Mouse (Mus musculus): ENCODE data around the gene Klf12. TPM values are rescaled to one million over a fixed set of nuclear protein-coding genes. Genes with fewer than 3 reads are reported as not detected.
A peak's percentile ranks its signal among the peaks of the same experiment; 100 is the strongest.

The Klf12 gene
- polyA plus RNA-seq, 1 experiment from 2014 or later = 13.2 TPM

DNA sequence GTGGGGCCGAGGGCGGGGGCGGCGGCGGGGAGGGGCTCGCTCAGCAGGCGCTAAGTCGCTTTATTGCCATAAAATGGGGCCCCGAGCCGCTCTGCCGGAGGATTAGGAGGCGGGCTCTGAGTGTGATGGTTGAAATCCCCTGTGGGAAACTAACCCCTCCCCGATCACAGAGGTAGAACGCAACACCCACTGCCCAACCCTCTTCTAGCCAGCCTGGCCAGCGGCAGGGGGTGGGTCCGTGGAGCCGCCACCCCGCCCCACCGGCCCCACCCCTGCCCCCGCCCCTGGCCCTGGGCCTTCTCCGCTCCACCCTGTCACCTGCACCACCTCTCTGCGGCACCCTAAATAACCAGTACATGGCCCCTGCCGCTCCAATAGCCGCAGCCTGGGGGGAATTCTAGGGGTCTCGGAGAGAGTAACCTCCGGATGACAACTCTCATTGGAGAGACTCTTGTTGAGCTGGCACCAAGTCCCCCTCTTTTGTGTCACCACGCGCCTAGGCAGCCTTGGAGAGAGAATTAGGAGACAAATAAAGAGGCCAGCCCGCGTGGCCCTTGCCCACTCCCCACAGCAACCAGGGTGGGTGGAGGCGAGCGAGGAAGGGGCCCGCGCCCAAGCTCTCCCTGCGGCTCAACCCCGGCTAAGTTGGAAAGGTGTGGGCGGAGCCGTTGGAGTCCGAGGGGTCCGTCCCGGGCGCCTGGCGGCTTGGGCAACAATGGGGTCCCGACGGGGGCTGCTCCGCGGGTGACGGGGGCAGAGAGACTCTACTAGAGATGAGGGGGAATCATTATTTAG lies 579 bp upstream of the Klf12 start:
- WGBS = under 1% methylated on average over 46 of the region's 48 CpGs
- H3K9ac ChIP-seq = peak overlapping the region; percentile 46
- H3K27me3 ChIP-seq = no peaks in the 10 kb centered on the region
- peak overlapping the region; percentile 56 for H3K4me3 ChIP-seq (replicated peaks)
- no peaks in the 10 kb centered on the region for H3K9me3 ChIP-seq (replicated peaks)
- H3K27ac ChIP-seq = peak overlapping the region; percentile 90
- H3K4me1 ChIP-seq = peaks cover 33% of the 10 kb centered on the region
- no peaks in the 10 kb centered on the region for H3K36me3 ChIP-seq
- peak overlapping the region; percentile 91 for H3K4me2 ChIP-seq
- peak; percentile 94 for ATAC-seq (replicated peaks; ENCODE audit: low FRiP score)

DNA sequence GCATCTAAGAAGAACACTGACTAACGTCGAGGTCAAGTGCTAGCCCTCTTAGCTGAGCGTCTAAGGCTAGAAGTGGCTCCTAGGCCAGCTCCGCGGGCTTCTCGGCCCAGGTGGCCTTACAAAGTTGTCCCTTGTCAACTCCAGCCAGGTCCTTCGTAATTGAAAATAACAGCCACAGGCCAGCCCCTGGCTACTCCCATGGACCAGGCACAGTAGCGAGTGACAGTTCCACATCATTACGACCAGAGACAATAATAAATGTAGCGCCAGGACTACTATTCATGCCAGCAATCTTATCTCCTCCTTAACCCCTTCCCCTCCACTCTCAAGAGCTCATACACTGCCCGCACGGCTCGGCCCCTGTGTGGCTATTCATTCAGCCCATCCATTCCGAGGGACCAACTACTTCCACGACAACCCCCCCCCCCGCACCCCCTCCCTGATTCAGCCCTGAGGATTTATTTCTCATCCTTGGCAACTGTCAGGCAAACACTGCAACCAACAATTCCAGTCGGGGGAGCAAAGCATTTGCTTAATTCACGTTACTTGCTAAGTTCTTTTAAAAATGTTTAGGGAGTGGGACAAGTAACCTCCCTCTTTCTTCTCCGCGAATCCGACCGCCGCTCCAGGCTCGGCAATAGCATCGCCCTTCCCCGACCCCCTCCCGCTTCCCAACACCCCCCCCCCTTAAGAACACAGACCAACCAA lies 914 bp downstream of the Klf12 start:
- Histone ChIP-seq H3K4me3 (replicated peaks) (peak overlapping the region; percentile 56), H3K9me3 (replicated peaks) (0 out of 2 replicates have a peak, but pooled peaks cover 2% of the 10 kb centered on the region), H3K27me3 (no peaks in the 10 kb centered on the region)

DNA sequence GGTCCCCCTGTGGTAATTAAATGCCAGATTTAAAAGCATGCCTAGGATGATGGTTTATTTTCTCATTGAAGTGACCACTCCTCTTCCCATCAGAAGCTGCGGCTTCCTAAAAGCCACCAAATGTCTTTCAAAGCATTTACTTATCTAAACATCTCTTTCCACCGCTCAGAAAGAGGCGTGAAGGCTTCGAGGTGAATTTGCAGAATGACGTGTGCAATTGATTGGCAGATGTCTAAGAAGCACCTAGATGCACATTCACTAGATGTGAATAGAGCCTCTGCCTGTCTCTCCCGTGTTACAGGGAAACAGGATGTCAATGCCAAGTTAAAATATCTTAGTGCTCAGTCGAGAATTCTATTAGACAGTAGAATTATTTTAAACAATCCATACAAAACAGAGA lies 1.8 kb downstream of the Klf12 start:
- H3K27me3 ChIP-seq = no peaks in the 10 kb centered on the region
- 0 out of 2 replicates have a peak, but pooled peaks cover 2% of the 10 kb centered on the region for H3K9me3 ChIP-seq (replicated peaks)
- no peaks in the 10 kb centered on the region for H3K36me3 ChIP-seq
- H3K4me1 ChIP-seq = peaks cover 33% of the 10 kb centered on the region
- H3K27ac ChIP-seq = no peak overlapping the region
- H3K9ac ChIP-seq = 0 out of 2 replicates have a peak overlapping the region, but pooled peaks have one; percentile 46
- WGBS = 9% methylated on average over 7 of the region's 7 CpGs
- no peak for ATAC-seq (replicated peaks; ENCODE audit: low FRiP score)
- peak overlapping the region; percentile 91 for H3K4me2 ChIP-seq
- H3K4me3 ChIP-seq (replicated peaks) = peak overlapping the region; percentile 56

More for the DNA sequence above, 914 bp downstream of the Klf12 start:
- H3K36me3 ChIP-seq = no peaks in the 10 kb centered on the region
- under 1% methylated on average over 27 of the region's 27 CpGs for WGBS
- H3K27ac ChIP-seq = peak overlapping the region; percentile 90
- no peak for ATAC-seq (replicated peaks; ENCODE audit: low FRiP score)
- peak overlapping the region; percentile 46 for H3K9ac ChIP-seq
- H3K4me2 ChIP-seq = peak overlapping the region; percentile 91
- H3K4me1 ChIP-seq = peaks cover 33% of the 10 kb centered on the region

DNA sequence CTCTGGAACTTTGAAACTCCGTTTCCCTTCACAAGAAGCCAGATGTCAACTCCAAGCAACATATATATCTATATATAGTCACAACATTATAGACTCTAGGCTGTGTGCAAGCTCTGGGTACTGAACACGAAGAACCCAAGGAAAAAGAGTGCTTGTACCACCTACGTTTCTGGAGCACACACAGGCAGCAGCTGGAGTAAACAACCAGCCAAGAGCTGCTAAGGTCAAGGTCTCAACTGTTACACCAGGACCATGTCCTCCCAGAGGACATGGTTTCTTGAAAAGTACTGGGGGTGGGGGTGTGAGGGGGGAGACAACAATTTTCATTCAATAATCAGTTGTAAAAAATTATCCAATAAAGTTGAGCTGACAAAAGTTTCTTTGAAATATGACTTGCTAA lies 2.7 kb downstream of the Klf12 start:
- H3K9me3 ChIP-seq (replicated peaks) = 0 out of 2 replicates have a peak, but pooled peaks cover 2% of the 10 kb centered on the region
- H3K4me3 ChIP-seq (replicated peaks) = no peak overlapping the region
- no peak overlapping the region for H3K4me2 ChIP-seq
- no peak for ATAC-seq (replicated peaks; ENCODE audit: low FRiP score)
- H3K4me1 ChIP-seq = peaks cover 26% of the 10 kb centered on the region
- WGBS = 33% methylated on average over 3 of the region's 3 CpGs
- no peak overlapping the region for H3K9ac ChIP-seq
- no peaks in the 10 kb centered on the region for H3K36me3 ChIP-seq
- H3K27ac ChIP-seq = no peak overlapping the region
- H3K27me3 ChIP-seq = no peaks in the 10 kb centered on the region

DNA sequence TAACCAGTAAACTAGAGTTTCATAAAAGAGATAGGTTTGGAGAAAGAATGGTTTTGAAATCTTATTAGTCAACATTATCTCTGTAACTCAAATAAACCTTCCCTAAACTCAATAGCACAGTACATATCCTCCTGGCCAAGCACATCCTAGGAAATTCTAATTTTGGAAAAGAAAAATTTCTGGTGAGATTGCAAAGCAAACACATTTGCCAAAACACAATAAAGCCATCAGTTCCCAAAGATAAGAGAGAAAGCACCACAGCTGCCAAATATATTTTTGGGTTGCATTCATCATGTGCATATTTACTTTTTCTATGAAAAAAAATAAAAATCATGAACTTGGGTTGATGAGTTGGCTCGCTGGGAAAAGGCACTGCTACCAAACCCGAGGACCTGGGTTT lies 10.3 kb downstream of the Klf12 start:
- 79% methylated on average over 2 of the region's 2 CpGs for WGBS
- H3K9ac ChIP-seq = no peak overlapping the region
- H3K36me3 ChIP-seq = no peaks in the 10 kb centered on the region
- no peaks in the 10 kb centered on the region; the same call in 1 of the 2 replicates for H3K4me1 ChIP-seq
- no peaks in the 10 kb centered on the region for H3K9me3 ChIP-seq (replicated peaks)
- no peak overlapping the region for H3K27ac ChIP-seq
- H3K4me3 ChIP-seq (replicated peaks) = no peak overlapping the region
- no peaks in the 10 kb centered on the region for H3K27me3 ChIP-seq
- H3K4me2 ChIP-seq = no peak overlapping the region
- ATAC-seq (replicated peaks; ENCODE audit: low FRiP score) = no peak

DNA sequence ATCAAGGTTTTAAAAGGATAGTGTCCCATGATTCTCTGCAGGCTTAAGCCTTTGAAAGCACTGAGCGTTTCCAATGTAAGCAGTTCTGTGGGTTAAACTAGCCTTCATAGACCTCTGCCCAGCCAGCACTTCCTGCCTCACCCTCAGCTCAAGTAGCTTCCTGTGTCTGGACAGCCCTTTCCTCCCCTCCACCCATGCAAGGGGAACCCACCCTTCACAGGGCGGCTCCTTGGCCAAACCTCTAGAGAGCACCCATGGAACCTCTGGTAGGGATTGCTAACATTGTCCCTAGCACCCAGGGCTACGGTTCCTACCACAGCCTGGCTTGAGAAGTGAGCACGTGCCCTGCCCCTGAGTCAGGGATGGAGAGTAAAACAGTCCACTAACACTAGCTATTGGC lies 23.9 kb downstream of the Klf12 start:
- Histone ChIP-seq H3K9me3 (replicated peaks) (no peaks in the 10 kb centered on the region), H3K27me3 (no peaks in the 10 kb centered on the region), H3K9ac (no peak overlapping the region), H3K27ac (no peak overlapping the region), H3K4me3 (replicated peaks) (no peak overlapping the region), H3K4me1 (peaks cover 4% of the 10 kb centered on the region; the same call in 1 of the 2 replicates), H3K36me3 (no peaks in the 10 kb centered on the region), H3K4me2 (no peak overlapping the region)
- no peak; the same call in 1 of the 2 replicates for ATAC-seq (replicated peaks; ENCODE audit: low FRiP score)
- 65% methylated on average over 4 of the region's 4 CpGs for WGBS

DNA sequence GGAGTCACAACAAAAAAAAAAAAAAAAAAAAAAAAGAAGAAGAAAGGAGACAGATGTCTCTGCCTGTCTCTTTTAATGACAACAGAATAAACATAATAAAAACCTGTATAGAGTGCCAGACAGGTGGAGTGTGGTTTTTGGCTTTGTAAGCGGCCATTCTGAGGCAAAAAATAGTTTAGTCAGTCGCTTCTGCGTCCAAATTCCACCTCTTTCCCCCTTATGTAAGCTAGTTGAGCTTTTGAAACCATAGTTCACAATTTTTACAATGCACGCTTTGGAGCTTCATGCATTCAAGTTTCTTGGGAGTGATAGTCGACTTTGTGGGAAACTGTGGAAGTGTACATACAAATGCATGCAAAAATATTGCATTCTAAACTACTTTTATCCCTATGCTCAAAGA lies 41.4 kb downstream of the Klf12 start:
- no peak overlapping the region for H3K9ac ChIP-seq
- WGBS = 83% methylated on average over 5 of the region's 5 CpGs
- no peaks in the 10 kb centered on the region for H3K9me3 ChIP-seq (replicated peaks)
- H3K4me1 ChIP-seq = no peaks in the 10 kb centered on the region
- H3K36me3 ChIP-seq = no peaks in the 10 kb centered on the region
- no peak overlapping the region for H3K27ac ChIP-seq
- H3K4me3 ChIP-seq (replicated peaks) = no peak overlapping the region
- no peak overlapping the region for H3K4me2 ChIP-seq
- ATAC-seq (replicated peaks; ENCODE audit: low FRiP score) = no peak
- no peaks in the 10 kb centered on the region for H3K27me3 ChIP-seq

DNA sequence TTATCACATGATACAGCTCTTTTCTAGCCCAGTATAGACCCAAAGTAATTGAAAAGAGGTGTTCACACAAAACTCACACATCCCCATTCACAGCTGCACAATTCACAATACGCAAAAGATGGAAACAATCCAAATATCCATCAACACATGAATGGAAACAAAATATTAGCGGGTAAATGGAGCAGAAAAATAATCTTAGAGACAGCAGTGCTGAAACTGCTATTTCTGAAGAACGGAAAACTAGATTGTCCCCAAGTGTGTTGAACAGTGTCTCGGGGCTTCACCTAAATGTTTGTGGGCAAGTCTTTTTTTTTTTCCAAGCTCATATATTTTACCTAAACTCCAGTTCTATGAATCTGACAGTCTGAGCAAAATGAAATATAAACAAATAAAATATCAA lies 44.6 kb downstream of the Klf12 start:
- no peak for ATAC-seq (replicated peaks; ENCODE audit: low FRiP score)
- H3K4me3 ChIP-seq (replicated peaks) = no peak overlapping the region
- H3K4me1 ChIP-seq = 0 out of 2 replicates have a peak, but pooled peaks cover 8% of the 10 kb centered on the region
- H3K27me3 ChIP-seq = no peaks in the 10 kb centered on the region
- H3K36me3 ChIP-seq = no peaks in the 10 kb centered on the region
- no peak overlapping the region for H3K9ac ChIP-seq
- WGBS = 89% methylated on average over 4 of the region's 4 CpGs
- no peaks in the 10 kb centered on the region for H3K9me3 ChIP-seq (replicated peaks)
- no peak overlapping the region for H3K27ac ChIP-seq
- no peak overlapping the region for H3K4me2 ChIP-seq

DNA sequence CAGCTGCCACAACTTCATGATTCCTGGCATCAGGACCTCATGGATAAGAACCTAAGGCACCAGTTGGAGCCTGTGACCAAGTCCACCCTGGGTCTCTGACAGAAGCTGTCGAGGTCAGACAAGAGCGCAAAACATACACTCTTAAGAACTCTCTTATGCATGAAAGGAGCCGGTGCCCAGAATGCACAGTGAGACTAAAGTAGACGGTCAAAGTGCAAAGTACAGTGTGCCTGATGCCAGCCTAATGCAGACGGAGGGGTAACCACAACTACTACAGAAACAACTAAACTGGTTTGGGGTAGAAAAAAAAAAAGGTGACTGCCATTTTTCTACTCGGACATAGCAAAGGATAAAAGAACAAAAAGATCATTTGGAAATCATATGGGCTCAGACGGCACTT lies 47.7 kb downstream of the Klf12 start:
- H3K4me3 ChIP-seq (replicated peaks) = no peak overlapping the region
- WGBS = 86% methylated on average over 7 of the region's 7 CpGs
- no peaks in the 10 kb centered on the region for H3K9me3 ChIP-seq (replicated peaks)
- 0 out of 2 replicates have a peak, but pooled peaks cover 12% of the 10 kb centered on the region for H3K4me1 ChIP-seq
- H3K4me2 ChIP-seq = no peak overlapping the region
- H3K27me3 ChIP-seq = no peaks in the 10 kb centered on the region
- ATAC-seq (replicated peaks; ENCODE audit: low FRiP score) = 0 out of 2 replicates have a peak, but pooled peaks have one; percentile 25
- H3K27ac ChIP-seq = no peak overlapping the region
- no peaks in the 10 kb centered on the region for H3K36me3 ChIP-seq
- H3K9ac ChIP-seq = no peak overlapping the region

DNA sequence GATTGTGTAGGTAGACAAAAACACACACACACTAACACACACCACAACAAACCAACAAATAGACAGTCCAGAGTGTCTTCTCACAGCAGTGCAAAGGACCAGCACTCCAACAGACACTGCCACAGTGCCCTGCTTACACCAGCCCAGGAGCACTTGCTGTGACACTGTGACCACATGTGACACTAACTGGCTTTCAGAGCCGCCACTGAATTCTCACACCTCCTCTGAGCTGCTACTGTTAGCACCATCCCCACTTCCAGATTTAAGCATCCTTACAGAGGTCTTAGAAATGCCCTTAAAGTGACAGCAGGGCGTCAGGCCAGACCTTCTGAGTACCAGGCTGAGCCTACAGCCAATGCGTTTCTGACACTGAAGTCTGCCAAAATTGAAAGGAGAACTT lies 48.7 kb downstream of the Klf12 start:
- Histone ChIP-seq H3K9me3 (replicated peaks) (no peaks in the 10 kb centered on the region), H3K4me2 (no peak overlapping the region), H3K27ac (no peak overlapping the region), H3K4me3 (replicated peaks) (no peak overlapping the region), H3K9ac (no peak overlapping the region), H3K36me3 (no peaks in the 10 kb centered on the region), H3K27me3 (no peaks in the 10 kb centered on the region), H3K4me1 (0 out of 2 replicates have a peak, but pooled peaks cover 17% of the 10 kb centered on the region)
- ATAC-seq (replicated peaks; ENCODE audit: low FRiP score) = no peak
- 41% methylated on average over 3 of the region's 3 CpGs for WGBS

DNA sequence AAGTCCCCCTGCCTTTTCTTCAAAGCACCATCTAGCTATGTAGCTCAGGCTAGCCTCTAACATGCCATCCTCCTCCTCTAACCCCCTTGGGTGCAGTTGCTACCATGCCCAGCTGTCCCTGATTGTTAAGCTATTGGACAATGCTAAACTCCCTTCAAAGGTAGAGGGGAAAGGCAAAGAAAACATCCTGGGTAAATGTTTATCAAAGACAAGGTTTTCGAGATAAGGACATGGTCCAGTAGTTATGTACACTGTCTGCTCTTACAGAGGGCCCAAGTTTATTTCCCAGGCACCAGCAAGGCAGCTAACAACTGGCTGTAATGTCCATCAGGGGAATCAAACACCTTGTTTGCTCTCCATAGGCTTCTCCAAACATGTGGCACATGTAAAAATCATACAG lies 53.1 kb downstream of the Klf12 start:
- Histone ChIP-seq H3K4me1 (0 out of 2 replicates have a peak, but pooled peaks cover 17% of the 10 kb centered on the region), H3K4me3 (replicated peaks) (no peak overlapping the region), H3K36me3 (no peaks in the 10 kb centered on the region), H3K9me3 (replicated peaks) (no peaks in the 10 kb centered on the region), H3K4me2 (no peak overlapping the region), H3K27me3 (no peaks in the 10 kb centered on the region), H3K27ac (no peak overlapping the region), H3K9ac (no peak overlapping the region)
- ATAC-seq (replicated peaks; ENCODE audit: low FRiP score) = peak; percentile 83
- WGBS = 31% methylated on average over 1 of the region's 1 CpGs

DNA sequence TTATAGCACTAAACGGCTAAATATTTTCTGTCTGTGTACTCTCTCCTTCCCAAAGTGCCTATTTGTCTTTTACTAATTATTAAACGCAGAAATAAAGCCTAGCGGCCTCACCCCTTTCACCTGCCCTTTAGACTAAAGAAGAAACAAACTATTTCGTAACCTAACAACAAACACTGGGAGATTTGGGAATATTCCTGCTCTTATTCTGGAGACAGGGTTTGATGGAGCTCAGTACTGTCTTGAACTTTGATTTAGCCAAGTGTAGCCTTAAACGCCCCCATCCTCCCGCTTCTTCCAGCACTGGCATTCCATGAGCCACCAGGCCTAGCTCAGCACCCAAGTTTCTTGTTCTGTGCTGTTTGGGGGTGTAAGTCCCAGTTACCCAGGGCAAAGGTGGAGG lies 56.4 kb downstream of the Klf12 start:
- no peaks in the 10 kb centered on the region for H3K27me3 ChIP-seq
- 88% methylated on average over 6 of the region's 6 CpGs for WGBS
- H3K4me3 ChIP-seq (replicated peaks) = no peak overlapping the region
- H3K4me2 ChIP-seq = no peak overlapping the region
- no peak for ATAC-seq (replicated peaks; ENCODE audit: low FRiP score)
- no peak overlapping the region for H3K27ac ChIP-seq
- no peaks in the 10 kb centered on the region for H3K36me3 ChIP-seq
- H3K9me3 ChIP-seq (replicated peaks) = no peaks in the 10 kb centered on the region
- H3K9ac ChIP-seq = no peak overlapping the region
- H3K4me1 ChIP-seq = 0 out of 2 replicates have a peak, but pooled peaks cover 7% of the 10 kb centered on the region
